Mouse (Mus musculus): ENCODE measurements around the gene Plppr2.
A peak's percentile ranks its signal among the peaks of the same experiment; 100 is the strongest.

Plppr2 gene

GRCm38 (mm10) chr9:21932445-21933137 is 4.2 kb upstream of the Plppr2 start:
- DNase-seq = no peak

- DNase-seq = no peak
Measured at GRCm38 (mm10) chr9:21934021-21934420, 2.8 kb upstream of the Plppr2 start.

- no peak for DNase-seq
Measured at GRCm38 (mm10) chr9:21935466-21936131, 1.2 kb upstream of the Plppr2 start.

- no peak for DNase-seq
Measured at GRCm38 (mm10) chr9:21937711-21938175, 910 bp downstream of the Plppr2 start.

- DNase-seq = no peak
Measured at GRCm38 (mm10) chr9:21938234-21938855, 1.5 kb downstream of the Plppr2 start.

- DNase-seq = no peak
Measured at GRCm38 (mm10) chr9:21943046-21943445, 6.2 kb downstream of the Plppr2 start.

GRCm38 (mm10) chr9:21943638-21944037 is 6.8 kb downstream of the Plppr2 start:
- DNase-seq = no peak

GRCm38 (mm10) chr9:21944267-21944666 is 7.4 kb downstream of the Plppr2 start:
- DNase-seq = no peak

GRCm38 (mm10) chr9:21947540-21948130 is 10.8 kb downstream of the Plppr2 start:
- DNase-seq = no peak

- no peak for DNase-seq
Measured at GRCm38 (mm10) chr9:21948146-21948545, 11.3 kb downstream of the Plppr2 start.

GRCm38 (mm10) chr9:21948790-21949189 is 12.0 kb downstream of the Plppr2 start:
- DNase-seq = no peak

- DNase-seq = no peak
Measured at GRCm38 (mm10) chr9:21950322-21950721, 13.5 kb downstream of the Plppr2 start.

- DNase-seq = no peak
Measured at GRCm38 (mm10) chr9:21951977-21952376, 15.1 kb downstream of the Plppr2 start.

GRCm38 (mm10) chr9:21953600-21953999 is 16.8 kb downstream of the Plppr2 start:
- DNase-seq = no peak

- no peak for DNase-seq
Measured at GRCm38 (mm10) chr9:21954635-21955034, 17.8 kb downstream of the Plppr2 start.

- no peak for DNase-seq
Measured at GRCm38 (mm10) chr9:21955225-21955569, 18.4 kb downstream of the Plppr2 start.

GRCm38 (mm10) chr9:21955570-21956281 is 18.9 kb downstream of the Plppr2 start, which contains the start of gene Swsap1:
TSS of gene Swsap1 (plus strand) at chr9:21955755.
- peak; percentile 99 for DNase-seq

GRCm38 (mm10) chr9:21958372-21958771 is 21.5 kb downstream of the Plppr2 start:
- DNase-seq = no peak

- DNase-seq = no peak
Measured at GRCm38 (mm10) chr9:21959244-21959643, 22.4 kb downstream of the Plppr2 start.

- DNase-seq = no peak
Measured at GRCm38 (mm10) chr9:21960135-21960534, 23.3 kb downstream of the Plppr2 start.

GRCm38 (mm10) chr9:21960558-21961208 is 23.9 kb downstream of the Plppr2 start:
- DNase-seq = no peak

GRCm38 (mm10) chr9:21961366-21961980 is 24.6 kb downstream of the Plppr2 start:
- no peak for DNase-seq

Measured in cerebellum, adult 11 months (tissue).